Mouse (Mus musculus): ENCODE results near the gene Dagla.

Dagla gene

DNA sequence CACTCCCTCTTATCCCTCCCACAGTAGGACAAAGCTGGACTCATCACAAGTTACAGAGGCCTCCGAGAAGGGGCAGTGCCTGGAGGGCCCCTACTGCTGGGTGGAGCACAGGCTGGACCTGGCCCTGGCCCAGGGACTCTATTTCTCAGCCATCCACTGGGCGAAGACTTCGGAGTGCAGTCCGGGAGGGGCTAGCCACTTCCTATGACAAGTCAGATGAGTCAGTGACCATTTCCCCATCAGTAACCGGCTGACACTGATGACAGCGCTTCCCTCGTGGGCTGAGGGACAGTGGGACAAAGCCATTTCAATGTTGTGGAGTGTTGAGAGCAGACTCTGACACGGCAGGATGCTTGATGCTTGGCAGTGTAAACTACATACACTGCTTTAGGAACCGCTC, 25.0 kb downstream of the Dagla start:
- DNase-seq (ENCODE audit: low spot score in 2 of 2), result no peak

DNA sequence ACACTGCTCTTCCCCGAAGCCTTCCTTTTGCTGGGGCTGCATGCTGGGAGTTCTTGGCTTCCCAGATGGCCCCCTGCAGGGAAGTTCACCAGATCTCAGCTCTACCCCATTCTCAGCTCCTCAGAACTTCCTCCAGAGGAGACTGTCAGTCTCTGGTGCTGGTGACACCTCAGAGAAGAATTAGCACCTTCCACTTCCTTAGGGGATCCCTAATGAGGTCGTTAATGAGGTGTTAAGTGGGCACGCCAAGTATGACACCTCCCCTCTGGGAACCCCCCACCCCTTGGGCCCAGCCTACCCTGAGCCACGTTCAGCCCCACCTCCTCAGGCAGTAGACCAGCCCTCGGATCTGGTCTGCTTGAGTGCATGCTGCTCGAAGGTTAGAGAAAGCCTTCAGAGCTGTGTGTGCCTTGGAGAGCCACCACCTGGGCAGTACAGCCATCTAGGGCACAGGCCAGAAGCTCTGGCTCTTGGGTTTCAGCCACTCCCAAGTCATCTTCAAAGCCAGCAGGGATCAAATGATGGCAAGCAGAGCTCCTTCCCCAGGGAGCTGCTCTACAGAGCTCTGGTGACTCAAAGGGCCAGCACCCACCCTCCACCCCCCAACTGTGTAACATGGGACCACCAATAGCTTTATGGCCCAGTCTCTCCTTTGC, 25.9 kb downstream of the Dagla start:
- DNase-seq (ENCODE audit: low spot score in 2 of 2), result no peak

DNA sequence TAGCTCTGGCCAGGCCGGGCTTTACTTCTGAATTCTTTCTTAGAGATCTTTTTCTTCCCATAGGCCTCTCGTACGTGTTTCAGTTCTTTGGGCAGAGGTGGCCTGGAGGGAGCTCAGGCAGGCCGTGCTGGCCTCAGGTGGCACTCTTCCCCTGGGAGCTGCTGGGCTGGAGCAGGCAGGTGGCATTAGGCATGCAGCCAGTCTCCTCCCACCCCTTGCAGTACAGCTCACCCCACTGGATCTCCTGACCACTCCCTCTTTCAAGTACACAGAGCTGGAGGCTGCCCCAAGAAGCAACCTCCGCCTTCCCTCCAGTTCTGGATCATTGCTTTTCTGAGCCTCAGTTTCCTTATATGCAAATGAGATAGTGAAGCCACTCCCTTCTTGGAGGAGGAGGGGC, 26.9 kb downstream of the Dagla start:
- peak; percentile 31 to 41 for DNase-seq (ENCODE audit: low spot score in 2 of 2)

DNA sequence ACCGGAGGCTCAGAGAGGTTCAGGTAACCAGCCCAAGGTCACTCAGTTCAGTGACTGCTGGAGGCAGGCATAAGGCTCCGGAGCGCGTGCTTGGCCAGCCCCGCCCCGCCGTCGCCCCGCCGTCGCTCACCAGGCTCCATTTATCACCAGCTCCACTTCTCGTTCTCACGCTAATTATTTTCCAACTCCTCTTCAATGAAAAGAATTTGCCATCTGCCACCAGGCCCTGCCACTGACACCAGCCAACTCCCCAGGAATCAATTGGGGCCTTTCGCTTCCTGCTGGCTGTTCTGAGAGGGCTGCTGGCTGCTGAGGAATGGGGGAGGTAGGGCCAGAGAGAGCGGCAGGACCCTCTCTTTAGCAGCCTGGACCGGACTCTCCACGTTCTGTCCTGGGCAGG, 27.3 kb downstream of the Dagla start:
- DNase-seq (ENCODE audit: low spot score in 2 of 2), result peak; percentile 20 to 31

DNA sequence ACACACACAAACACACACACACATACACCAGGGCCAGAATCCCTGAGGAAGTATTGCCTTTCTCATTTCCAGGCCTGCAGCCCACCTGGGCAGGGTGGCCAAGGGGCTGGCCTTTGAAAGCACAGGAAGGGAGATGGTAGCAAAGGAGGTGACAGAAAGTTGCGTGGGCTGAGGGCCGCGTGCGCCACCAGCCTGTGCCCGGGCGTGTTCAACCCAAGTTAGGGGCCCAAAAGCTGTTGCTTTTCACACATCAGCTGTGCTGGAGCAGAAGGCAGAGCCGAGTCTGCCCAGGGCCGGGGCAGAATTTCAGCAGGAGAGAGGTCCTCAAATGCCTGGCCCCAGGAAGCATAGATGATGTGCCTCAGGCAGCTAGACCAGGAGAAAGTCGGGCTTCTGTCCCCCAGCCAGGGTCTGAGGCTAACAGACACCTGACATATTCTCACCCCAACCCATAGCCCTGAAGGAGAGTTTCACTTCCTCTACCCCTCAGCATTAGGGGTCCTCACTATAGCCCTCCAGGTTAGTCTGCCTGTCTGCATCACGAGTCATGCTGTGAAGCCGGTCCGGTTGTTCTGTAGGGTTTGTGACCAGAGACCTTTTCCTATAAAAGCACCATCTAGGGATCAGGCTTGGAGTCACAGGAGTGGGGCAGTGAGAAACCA, 28.1 kb downstream of the Dagla start:
- DNase-seq (ENCODE audit: low spot score in 2 of 2), result peak; percentile 30 to 40

DNA sequence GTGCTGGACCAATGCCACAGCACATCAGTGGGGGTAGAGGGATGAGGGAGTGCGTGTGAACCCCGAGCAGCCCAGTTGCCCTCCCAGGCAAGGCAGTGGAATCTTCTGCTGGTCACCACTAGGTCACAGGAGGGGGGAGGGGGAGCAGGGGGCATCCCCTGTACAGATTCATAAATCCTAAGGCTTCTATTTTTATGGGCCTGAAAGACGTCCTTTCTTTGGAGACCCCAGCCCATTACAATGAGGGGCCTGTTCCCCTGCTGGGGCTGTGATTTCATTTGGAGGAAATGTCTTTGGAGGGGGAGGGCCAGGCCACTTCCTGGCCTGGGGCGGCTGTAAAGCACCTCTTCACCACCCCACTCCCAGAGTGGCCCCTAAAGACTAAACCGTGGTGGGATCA, 30.6 kb downstream of the Dagla start:
- DNase-seq (ENCODE audit: low spot score in 2 of 2), result no peak

DNA sequence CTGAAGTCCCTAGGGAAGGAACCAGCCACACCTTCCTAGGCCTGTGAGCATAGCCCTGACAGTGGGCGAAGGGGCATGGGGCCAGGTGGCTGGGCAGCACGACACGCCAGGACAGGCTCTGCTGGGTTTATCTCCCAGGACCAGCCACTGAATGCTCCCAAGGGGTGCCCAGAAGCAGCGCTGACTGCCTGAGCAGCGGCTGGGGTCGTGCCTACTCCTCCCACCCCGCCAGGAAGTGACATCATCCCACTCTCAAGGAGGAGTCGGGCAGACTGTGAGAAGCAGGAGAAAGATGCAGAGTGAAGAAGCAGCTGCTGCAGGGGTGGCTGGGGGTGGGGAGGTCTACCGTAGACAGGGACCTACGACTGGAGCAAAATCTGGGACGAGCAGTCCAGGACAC, 31.9 kb downstream of the Dagla start:
- peak in 1 of 2 experiments; percentile 21 for DNase-seq (ENCODE audit: low spot score in 2 of 2)

DNA sequence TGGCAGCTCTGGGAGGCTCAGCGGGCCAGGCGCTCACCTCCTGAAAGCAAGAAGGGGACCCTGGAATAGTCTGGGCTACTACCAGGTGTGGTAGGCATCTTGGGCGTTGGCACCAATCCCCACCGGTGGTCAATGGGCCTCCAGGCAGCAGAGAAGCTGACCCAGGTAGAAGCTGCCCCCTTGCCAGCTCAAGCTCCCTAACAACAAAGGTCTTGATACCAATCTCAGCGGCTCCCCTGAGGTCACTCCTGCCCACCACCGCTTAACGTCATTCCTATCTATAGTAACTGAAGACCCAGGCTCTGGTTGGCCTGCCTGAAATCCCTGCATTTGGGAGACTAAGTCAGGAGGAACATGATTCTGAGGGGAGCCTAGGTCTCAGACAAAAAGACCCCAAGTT, 33.1 kb downstream of the Dagla start:
- no peak for DNase-seq (ENCODE audit: low spot score in 2 of 2)

DNA sequence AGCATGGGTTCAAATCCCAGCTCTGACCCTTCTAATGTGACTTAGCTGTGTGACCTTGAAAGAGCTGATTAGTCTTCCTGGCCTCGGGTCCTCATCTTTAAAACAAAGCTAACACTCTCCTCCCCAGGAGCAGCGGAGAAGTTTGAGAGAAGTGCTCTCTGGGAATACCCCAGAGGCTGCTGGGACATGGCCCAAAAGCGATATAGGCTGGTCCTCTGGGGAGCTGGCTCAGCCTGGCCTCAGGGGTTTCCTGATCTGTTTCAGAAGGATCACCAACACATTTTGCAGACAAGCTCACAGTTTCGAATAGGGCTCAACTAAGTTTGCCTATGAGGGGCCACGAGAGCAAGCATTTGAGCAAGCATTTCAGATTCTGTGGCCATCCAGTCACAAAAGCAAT, 34.3 kb downstream of the Dagla start:
- DNase-seq (ENCODE audit: low spot score in 2 of 2), result no peak

DNA sequence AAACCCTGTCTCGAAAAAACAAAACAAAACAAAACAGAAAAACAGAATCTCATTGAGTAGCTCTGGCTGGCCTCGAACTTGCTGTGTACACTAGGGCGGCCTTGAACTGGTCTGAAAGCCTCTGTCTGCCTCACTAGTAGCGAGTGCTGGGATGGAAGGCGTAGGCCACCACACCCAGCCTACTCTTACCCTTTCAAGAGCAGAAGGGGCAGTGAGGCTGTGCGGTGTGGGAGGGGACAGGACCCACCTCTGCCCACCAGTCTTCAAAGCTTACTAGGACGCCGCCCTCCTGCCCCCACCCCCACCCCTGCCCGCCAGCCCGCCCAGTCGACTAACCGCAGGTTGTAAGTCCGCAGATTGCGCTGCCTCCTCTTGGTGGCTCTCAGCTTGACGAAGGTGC, 35.8 kb downstream of the Dagla start:
- no peak for DNase-seq (ENCODE audit: low spot score in 2 of 2)

DNA sequence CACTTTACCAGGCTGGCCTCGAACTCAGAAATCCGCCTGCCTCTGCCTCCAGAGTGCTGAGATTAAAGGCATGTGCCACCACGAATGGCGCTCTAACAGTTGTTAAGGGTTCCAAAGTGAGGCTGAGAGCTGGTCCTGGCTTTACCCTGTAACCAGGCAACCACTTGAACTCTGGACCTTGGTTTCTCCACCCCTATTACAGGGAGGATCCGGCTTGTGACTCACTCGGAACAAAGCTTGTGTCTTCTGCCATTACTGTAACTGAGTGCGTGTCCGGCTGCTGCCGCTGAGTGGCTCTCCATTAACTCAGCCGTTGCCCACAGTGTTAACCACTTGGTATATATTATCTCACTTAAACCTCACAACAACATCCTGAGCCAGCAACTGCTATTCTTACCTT, 36.7 kb downstream of the Dagla start:
- DNase-seq (ENCODE audit: low spot score in 2 of 2), result no peak

DNA sequence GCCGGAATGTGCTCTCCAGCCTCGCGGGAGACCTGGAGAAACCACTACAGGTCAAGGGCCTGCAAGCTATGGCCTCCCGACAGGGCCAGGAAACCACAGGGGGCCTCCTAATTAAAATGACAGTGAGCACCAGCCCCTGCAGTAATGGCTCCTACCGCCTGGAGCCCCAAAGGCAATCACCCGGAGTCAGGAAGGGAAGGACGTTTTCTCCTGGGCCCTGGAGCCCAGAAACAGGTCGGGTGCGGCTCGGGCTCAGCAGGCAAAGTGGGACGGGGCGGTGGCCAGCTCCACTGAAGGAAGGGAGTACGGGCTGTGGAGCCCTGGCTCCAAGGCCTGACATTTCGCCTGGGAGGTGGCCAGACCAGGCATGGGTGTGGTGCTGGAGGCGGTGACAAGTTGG, 37.6 kb downstream of the Dagla start:
- no peak for DNase-seq (ENCODE audit: low spot score in 2 of 2)

DNA sequence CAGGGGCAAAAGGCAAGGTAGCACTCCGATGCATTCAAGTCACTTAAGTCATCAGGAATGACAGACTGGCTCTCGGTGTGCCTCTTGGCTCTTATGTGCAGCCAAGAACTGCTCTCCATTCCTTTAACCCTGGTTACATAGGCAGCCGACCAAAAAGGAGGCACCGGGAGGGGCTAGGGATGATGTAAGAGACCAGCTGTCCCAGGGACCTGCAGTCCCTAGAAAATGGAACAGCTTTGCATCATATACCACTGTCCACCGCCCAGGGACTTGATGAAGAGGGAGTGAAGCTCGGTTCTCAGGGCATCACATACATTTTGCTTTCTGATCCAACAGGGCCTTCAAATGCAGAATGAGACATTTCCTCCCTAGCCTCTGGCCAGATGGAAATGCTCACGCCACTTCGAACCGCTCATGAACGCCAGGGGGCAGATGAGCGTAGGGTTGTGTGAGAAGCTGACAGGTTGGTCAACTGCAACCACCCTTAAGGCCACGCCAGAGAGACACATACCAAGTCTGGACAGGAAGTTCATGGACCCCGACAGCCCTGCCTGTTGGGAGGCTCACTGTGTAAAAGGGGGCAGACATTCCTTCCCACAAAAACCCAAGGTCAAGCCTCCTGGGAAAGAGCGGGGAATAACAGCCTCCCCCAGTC, 38.4 kb downstream of the Dagla start:
- DNase-seq (ENCODE audit: low spot score in 2 of 2), result peak; percentile 46 to 59

DNA sequence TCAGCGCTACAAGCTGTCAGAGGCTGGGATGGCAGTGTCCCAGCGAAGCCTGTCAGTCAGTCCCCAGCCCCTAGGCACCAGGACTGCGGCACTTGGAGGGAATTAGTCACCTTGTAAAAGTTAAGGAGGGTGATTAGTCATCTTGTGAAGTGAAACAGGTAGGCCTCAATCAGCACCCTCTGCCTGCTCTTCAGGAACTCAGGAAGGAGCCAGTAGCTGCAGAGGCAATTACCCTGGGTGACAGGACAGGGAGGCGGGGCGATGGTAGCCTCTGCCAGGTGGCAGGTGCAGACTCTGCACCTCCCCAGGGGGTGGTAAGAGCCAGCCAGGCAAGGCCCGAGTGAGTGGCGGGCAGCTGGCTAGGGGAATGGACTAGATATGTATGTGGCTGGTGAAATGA, 43.3 kb downstream of the Dagla start:
- no peak for DNase-seq (ENCODE audit: low spot score in 2 of 2)

DNA sequence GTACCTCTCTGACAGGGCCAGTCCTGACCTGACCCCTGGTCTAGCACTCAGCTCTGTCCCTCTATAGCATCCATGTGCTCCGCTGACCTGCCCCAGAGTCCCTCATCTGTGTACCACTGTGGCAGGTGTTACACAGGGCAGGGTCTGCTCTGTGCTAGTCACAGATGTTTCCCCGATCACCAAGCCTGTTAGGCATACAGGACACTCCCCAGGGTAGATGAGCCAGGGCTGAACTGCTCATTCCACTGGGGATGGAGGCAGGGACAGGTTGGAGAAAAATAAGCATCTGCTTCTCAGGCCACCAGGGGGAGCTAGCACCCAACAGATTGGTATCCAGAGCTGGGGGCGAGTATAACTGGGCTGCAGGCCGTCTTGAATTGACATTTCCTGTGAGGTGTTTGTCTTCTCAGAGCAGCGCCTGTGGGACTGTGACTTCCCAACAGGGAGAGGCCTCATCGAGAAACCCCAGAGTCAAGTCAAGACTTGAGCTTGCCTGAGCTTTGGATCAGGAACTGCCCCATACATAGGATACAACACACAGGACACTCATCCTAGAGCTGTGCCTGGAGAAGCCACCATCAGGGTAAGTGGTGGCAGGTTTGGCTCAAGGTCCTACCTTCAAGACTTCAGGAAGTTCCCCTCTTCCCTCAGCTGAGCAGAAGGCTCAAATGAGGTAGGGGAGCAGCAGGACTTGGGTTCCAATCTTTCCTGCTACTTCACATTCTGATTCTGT, 46.2 kb downstream of the Dagla start:
- DNase-seq (ENCODE audit: low spot score in 2 of 2), result peak; percentile 41 to 48

DNA sequence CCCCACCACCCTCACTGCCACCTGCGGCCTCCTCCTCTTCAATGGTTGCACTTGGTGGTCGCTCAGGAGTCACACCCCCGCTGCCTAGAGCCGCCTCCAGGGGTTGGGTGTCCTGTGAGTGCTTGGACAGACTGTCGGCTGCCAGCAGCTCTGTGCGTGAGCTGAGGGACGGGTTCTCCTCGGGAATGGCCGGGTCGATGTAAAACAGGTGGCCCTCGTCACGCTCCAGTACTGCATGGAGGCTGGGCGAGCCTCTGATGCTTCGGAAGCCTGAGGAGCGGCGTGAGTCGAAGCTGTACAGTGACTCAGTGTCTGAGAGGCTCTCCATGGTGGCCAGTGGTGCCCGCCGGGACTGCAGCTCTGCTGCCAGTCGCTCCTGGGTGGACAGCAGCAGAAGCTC, 56.5 kb downstream of the Dagla start:
- DNase-seq (ENCODE audit: low spot score in 2 of 2), result no peak

DNA sequence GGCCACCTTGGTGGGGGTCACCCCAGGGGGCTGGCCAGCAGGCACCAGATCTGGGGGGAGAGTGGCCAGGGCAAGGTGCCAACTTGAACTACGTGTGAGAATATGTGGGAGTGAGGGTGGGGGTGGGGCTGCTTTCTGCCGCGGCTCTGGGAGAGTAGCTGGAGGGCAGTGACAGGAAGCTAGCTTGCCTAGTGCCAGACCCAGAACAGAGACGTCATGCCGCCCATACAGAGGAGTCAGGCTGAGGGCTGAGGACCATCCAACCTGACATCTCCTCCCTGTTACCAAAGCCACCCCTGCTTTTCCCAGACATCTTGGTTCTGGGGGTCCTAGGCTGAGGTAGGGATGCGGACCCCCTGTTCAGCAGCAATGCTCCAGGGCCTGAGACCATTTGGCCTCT, 57.5 kb downstream of the Dagla start:
- no peak for DNase-seq (ENCODE audit: low spot score in 2 of 2)

DNA sequence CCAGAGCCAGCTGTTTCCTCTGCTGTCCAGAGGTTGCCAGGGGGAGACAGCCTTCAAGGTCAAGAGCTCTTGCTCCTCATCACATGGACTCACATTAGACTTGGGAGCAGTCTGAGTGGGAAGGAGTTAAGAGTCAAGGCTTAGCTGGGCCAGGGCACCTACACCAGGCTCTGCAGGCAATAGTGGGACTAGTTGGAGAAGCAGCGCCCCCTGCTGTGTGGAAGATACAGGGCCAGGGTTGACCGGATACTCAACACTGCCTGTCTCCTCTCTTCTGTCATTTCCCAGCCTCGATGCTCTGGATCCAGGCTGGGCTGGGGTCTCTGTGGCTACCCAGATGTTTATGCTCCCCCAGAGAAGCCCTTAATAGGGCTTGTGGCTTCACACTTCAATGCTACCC, 60.5 kb downstream of the Dagla start:
- DNase-seq (ENCODE audit: low spot score in 2 of 2), result no peak

DNA sequence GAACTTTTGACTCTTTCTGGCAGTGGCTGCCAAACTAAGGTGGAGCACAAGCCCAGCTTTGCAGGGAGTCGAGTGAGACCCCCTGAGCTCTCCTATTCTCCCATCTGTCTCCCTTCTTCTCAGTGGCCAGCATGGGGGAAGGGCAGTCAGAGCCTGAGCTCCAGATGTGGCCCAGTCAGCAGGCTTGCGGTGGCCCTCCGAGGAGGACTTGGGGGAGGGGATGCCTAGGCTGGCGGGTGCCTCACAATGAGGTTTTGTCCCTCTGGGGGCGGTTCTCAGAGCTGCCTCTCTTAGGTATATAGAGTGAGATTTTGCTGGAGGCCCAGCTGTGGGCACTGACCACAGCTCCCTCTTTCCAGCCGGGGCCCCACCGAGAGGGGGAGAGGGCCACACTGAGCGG, 61.8 kb downstream of the Dagla start:
- no peak for DNase-seq (ENCODE audit: low spot score in 2 of 2)

DNA sequence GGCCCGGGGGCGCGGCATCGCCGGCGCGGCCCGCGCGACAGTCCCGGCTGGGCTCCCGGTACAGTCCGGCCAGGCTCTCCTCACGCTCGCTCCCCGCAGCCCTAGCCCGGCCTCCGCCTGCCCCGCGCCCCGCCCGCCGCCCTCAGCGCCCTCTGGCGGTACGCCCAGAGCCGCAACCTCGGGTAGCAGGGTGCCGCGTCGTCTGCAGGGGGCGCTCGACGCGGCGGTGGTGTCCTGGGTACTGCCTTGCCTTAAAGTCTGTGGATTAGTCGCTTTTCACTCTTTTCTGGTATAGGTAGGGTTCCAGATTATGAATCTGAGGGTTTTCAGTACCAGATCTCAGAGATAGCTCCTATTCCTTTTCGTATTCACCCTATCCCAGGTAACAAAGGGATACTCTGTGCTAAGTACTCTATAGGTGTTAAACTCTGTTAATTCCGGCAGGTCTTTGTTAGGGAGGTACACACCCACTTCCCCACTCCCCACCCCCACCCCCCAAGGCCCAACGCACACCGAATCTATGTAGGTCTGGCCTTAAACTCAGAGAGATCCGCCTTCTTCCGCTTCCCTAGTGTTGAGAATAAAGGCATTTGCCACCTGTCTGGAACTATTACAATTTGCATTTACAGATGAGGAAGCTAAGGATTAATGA, 63.9 kb downstream of the Dagla start, which contains the start of gene Myrf:
Myrf (minus strand) TSS at position 95 of the 652 bp plus-strand sequence.
- DNase-seq (ENCODE audit: low spot score in 2 of 2), result peak; percentile 31 to 54

DNA sequence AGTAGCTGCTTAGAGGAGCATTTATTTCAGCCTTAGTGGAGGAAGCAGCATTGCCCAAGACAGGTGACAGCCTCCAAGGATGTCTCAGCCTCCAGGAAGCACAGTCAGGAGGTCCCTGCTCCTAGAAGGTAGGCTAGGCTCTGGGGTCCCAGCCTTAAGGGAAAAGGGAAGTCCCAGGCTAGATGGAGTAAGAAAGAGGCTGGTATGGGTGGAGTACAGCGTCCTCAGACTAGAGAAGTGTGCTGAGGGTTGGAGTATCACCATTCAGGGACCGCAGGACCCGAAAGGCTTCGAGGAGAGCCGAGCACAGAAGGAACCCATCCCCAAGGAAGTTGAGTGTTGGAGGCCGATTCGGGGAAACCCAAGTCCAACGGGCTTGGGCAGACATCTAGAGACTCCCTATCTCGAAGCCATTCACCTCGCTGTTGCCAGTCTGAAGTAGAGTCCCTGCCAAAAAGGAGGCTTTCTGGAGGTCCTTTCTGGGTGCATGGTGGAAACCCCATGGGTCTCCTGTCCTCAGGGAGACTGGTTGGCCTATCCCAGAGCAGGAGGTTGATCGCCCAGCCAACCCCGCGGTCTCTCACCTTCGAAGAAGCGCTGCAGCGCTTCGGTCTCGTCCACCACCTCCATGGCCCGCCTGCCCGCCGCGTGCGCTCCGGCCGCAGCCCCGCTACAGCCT, 64.6 kb downstream of the Dagla start:
- no peak for DNase-seq (ENCODE audit: low spot score in 2 of 2)

Data from spleen, postnatal 36 days (tissue).